Mouse (Mus musculus) urinary bladder, adult 18-20 months (tissue): ENCODE results near the gene Prr5l.
"Not testable (repeated sequence)": the region's sequence is repeated elsewhere in the genome, so short reads cannot be mapped to it uniquely, and the experiment has no call there.

Source experiments
- DNase-seq, 2 experiments: peaks; one replicate each; pipeline ENCODE4 v3.0.0; 2022; ENCODE audit warnings: low spot score in 2 of 2, mixed read lengths in 2 of 2

The Prr5l gene

DNA sequence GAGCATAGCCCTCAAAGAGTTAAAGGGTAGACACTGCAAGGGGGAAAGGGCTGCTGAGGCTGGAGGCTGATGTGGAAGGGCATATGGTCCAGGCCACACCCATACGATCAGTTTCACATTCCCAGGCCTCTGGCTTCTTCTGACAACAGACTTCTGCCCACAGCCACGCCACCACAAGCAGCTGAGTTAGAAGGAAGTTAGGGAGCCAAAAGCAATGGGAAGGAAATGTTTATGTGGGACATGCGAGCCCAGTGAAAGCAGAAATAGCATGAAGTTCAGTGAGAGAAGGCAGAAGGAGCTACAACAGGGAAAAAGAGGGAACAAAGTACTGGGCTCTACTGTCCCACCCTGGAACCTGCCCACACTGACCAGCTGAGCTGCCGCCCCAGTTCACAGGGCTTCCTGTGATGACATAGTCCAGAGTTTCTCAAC is 119.9 kb downstream of the Prr5l start:
- DNase-seq, result peak in 1 of 2 experiments; percentile 24

DNA sequence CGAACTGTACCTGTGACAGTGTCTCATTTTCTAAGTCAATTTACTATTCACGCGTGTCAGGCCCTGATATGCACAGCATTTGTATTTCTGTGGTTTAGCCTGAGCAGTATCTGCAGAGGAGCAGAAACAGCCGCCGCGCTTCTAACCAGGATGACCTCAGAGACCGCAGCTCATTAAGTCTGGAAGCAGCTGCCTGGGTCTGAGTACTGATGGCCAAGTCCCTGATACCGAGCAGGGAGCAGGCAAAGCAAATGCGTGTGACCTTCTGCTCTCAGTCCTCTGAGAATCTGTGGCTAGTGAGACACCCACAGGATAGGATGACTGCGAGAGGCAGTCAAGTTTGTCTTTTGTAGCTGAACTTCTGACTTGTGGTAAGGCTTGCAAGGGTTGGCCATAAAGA is 120.4 kb downstream of the Prr5l start:
- peak in 1 of 2 experiments; percentile 9 for DNase-seq

- DNase-seq, result no peak
These were observed 120.9 kb downstream of the Prr5l start for GRCm38 (mm10) chr2:101761898-101762297.

- no peak for DNase-seq
These were observed 123.1 kb downstream of the Prr5l start for GRCm38 (mm10) chr2:101759523-101760277.

DNA sequence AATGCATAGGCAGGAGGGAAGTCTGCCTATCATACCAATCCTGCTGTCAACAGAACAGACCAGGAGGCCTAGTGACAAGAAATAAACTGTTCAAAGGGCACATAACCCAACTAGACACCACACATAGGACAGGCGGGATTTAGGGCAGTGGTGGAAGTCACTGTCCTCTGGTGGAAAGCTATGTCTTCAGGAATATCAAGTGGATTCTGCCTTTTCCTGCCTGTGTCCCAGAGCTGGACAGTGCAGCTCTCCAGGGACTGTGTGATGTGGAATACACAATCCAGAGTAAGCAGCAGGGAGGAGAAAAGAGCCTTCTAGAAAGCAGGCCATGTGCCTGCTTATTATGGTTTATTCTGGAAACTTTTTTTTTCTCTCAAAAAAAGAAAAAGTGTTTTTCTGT is 125.0 kb downstream of the Prr5l start:
- DNase-seq, result no peak

- no peak for DNase-seq
These were observed 126.6 kb downstream of the Prr5l start for GRCm38 (mm10) chr2:101756069-101756753.

DNA sequence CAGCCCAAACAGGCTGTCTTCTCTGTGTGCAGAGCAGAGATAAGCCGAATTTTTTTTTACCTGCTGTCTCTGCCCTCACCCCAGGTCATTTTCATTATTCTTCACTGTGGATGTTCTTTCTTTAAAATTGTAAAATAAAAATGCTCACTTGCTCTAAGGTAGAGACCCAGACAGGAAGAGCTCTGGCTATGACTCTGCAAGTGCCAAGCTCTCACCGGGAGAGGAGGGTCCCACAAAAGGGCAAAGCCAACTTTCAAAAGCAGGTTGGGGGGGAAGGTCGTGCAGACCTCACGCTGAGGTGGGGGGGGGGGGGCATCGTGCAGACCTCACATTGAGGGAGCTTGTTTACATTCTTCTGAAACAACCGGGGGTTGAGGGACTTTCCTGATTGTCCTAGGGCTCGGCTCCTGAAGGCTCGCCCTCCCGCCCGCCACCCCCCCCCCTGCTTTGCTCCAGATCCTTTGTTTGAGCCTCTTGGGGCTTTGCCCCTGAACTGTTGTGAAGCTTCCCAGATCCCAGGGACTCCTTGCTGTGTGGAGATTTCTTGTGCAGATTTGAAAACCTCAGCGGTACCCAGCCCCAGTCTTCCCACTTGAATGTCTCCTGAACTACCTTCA is 127.8 kb downstream of the Prr5l start:
- no peak for DNase-seq

GRCm38 (mm10) chr2:101754428-101754827 is 128.4 kb downstream of the Prr5l start:
- no peak for DNase-seq

DNA sequence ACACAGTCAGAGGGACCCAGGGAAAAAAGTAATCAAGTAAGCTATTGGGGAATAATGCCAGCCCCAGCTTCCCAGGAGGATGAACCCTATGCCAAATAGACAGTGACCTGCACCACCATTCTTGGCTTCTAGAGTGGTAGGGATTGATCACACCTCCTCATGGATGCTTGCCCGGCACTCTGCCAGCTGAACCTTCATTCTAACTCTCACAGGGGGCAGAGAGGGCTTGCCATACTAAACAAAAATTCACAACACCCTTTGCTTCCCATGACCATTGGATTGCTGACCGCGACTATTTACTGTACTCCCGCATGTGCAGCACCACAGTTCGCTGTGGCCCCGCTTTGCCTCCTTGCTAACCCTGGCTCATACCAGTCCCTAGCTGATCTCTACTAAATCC is 129.8 kb downstream of the Prr5l start:
- no peak for DNase-seq

DNA sequence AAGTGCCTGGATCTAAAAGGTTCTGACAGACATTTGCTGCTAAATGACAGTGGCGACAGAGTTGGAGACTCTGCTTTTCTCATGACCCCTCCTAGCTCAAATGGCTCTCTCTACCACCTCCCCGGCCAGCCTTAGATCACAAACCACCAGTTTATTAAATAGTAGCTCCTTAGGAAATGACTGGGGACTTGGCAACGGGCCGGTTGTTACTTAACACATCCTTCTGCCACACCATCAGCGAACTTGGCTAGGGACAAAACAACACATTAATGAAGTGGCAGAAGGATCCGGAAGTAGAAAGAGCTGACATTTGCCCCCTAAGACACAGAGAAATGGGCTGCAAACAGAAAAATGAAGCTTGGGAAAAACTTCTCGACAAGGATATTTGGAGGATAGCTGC is 130.4 kb downstream of the Prr5l start:
- no peak for DNase-seq

- no peak for DNase-seq
These were observed 131.4 kb downstream of the Prr5l start for GRCm38 (mm10) chr2:101751236-101751922.

- no peak for DNase-seq
These were observed 136.3 kb downstream of the Prr5l start for GRCm38 (mm10) chr2:101746537-101746936.

DNA sequence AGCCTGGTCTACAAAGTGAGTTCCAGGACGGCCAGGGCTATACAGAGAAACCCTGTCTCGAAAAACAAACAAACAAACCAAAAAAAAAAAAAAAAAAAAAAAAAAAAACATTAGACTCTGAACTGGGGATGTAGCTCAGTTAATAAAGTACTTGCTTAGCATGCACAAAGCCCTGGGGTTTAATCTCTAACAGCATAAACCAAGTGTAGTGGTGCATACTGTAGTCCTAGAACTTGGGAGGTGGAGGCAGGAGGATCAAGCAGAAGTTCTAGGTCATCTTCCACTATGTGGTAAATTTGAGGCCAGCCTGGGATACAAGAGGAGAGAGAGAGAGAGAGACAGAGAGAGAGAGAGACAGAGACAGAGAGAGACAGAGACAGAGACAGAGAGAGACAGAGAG is 137.2 kb downstream of the Prr5l start:
- DNase-seq, result not testable (repeated sequence)

DNA sequence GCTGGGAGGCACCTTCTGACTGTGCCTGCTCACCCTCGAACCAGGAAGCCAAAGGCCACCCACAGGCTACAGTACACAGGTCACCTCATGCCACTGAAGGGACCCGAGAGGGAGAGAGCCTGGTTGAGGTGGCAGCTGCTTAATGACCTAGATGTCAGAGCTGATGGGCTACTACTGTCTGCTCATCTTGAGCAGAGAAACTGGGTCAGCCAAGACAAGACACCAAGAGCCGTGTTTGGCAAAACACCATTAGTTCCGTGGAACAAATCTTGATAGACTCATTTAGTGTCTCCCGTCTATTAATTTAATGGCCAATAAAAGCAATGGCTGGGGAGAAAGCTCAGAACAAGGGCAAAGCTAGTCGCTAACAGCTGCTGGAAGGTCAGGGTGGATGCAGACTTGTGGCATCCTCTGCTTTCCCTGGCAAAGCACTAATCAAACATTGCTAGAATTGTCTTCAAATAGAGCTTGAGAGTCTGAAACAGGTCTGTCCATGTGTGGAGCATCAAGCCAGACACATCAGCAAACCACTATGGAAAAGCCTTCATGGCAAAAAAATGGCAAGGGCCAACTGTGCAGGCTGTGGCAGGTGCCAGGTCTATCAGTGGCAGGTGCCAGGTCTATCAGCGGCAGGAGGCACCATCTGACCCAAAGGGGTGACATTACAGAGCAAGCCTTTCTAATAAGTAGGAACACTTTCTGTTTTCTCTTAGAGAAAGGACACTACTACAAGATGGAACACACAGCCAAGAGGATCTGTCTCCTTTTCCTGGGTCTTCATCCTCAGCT is 140.6 kb downstream of the Prr5l start:
- DNase-seq, result no peak

- DNase-seq, result no peak
These were observed 141.2 kb downstream of the Prr5l start for GRCm38 (mm10) chr2:101741653-101742052.

- DNase-seq, result no peak
These were observed 142.9 kb downstream of the Prr5l start for GRCm38 (mm10) chr2:101739914-101740313.

DNA sequence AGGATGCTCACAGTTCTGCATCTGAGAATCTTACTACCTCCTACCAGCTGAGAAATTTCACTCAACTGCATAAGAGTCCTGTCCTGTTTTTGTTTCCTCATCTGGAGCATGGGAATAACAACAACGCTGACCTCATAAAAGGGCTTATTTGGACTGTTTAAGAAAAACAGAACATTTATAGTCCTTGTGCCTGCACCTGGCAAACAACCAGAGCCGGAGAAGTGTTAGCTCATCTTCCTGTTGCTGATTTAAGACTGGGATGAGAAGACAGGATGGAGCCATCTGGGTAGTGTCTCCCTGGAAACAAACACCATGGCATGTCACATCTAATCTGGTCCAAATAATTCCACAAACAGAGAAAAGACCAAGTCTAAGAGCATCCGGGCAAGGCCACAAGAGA is 149.3 kb downstream of the Prr5l start:
- peak in 1 of 2 experiments; percentile 47 for DNase-seq

GRCm38 (mm10) chr2:101732777-101733210 is 150.0 kb downstream of the Prr5l start:
- no peak for DNase-seq

DNA sequence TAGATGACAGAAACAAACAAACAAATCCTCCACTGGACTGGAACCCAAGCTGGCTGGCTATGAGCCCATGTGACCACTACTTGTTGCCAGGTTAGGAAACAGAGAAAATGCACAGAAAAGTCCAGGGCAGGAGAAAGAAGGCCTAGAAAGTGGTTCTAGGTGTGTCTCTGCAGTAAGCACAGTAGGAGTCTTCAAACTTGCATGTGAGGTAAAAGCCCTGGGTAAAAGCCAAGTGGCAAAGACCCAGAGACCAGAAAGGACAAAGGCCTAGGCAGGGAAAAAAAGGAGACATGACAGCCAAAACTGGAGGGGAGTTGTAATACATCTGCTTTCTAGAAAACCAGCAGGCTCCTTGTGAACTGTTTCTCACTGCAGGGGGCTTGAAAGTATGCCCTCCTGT is 151.9 kb downstream of the Prr5l start:
- DNase-seq, result no peak

- no peak for DNase-seq
These were observed 153.4 kb downstream of the Prr5l start for GRCm38 (mm10) chr2:101729472-101729871.

DNA sequence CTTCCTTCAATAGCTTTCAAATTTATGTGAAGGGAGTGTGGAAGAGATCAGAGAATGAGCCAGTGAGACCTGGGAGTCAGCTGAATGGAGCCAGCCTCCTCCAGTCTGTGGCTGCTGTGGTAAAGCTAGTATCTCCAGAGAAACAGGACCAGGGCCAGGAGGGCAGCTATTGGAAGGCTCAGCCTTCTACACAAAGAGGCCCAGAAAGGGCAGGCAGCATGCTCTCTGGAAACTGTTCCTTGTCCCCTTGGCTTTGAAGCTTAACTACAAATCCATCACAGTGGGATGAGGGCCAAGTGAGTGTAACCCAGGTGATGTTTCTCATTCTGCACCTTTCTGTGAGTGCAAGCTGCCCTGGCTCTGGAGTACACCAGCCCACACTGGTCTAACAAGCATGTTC is 155.0 kb downstream of the Prr5l start:
- DNase-seq, result no peak
